Mouse (Mus musculus) E14TG2a.4 (cell line): Measurements from ENCODE around the gene Tceanc2.

Source experiments
- CTCF ChIP-seq: conservative IDR thresholded peaks from 2 replicates; pipeline ENCODE4 v1.5.1; 2014; ENCODE audit warnings: low read length
- NANOG ChIP-seq: IDR thresholded peaks from 2 replicates; pipeline ENCODE4 v1.6.1; 2014; ENCODE audit warnings: borderline replicate concordance, low read length, mixed read lengths

DNA sequence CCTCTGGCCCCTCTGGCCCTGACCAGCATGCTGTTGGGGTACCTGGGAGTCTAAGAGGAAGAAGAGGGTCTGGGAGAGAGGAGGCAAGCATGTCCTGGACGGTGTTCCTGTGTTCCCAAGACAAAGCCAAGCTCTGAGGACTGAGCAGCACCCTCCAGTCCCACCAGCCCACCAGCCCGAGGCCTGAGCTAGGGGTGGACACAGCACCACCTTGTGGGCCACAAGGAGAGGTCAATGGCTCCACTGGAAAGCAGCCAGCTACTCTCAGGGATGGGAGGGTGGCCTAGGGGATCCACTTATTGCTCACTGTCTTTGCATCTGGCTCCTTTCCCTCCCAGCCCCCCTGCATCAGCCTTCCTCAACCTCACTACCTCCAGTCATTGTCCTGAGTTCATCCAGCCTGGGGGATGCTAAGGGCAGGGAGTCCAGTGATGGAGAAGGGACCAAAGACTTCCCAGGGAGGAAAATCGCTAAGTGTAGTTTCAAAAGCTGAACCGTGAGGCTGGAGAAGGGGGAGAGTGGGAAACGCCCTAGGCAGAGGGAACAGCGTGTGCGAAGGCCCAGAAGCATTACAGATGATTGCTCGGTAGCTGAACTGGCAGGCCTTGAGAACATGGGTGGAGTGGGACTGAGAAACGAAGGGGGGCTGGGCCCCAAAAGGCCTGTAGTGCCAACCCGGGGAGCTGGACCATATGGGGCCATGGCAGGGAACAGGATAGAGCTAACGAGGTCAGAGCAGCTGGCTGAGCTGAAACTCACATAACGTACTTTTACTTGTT is 57.6 kb downstream of the Tceanc2 start:
- TF ChIP-seq CTCF (no peak), NANOG (no peak)
